Mouse (Mus musculus) neural tube, embryonic 13.5 days (tissue): Measurements from ENCODE around the gene Tlnrd1. TPM values are rescaled to one million over a fixed set of nuclear protein-coding genes. Genes with fewer than 3 reads are reported as not detected.

Experiments
- ATAC-seq: fragments of 200-750 bp; cut with Nextera tagmentation; 2 replicates; pipeline ENCODE4 v1.8.0; 2017; ENCODE audit warnings: low read depth, mild to moderate bottlenecking, moderate TSS enrichment, moderate library complexity
- H3K27ac ChIP-seq: fragments of 300-500 bp; sonication (generic); replicated peaks from 2 replicates; pipeline ENCODE4 v1.5.1; 2015; ENCODE audit warnings: moderate library complexity, mild to moderate bottlenecking, inconsistent platforms
- H3K27me3 ChIP-seq: fragments of 300-500 bp; sonication (generic); 2 replicates; pipeline ENCODE4 v1.6.1; 2015; ENCODE audit warnings: mild to moderate bottlenecking, inconsistent platforms
- H3K36me3 ChIP-seq: fragments of 300-500 bp; sonication (generic); 2 replicates; pipeline ENCODE4 v1.6.1; 2015; ENCODE audit warnings: mild to moderate bottlenecking, inconsistent platforms
- H3K4me1 ChIP-seq: fragments of 300-500 bp; sonication (generic); replicated peaks from 2 replicates; pipeline ENCODE4 v1.6.1; 2015; ENCODE audit warnings: inconsistent platforms
- H3K4me2 ChIP-seq: fragments of 300-500 bp; sonication (generic); 2 replicates; pipeline ENCODE4 v1.6.1; 2015; ENCODE audit warnings: inconsistent platforms, mild to moderate bottlenecking, moderate library complexity
- H3K4me3 ChIP-seq: fragments of 300-500 bp; sonication (generic); 2 replicates; pipeline ENCODE4 v1.5.1; 2015; ENCODE audit warnings: mild to moderate bottlenecking, inconsistent platforms
- H3K9ac ChIP-seq: fragments of 300-500 bp; sonication (generic); 2 replicates; pipeline ENCODE4 v1.6.1; 2015; ENCODE audit warnings: moderate library complexity, mild to moderate bottlenecking, inconsistent platforms
- H3K9me3 ChIP-seq: fragments of 300-500 bp; sonication (generic); 2 replicates; pipeline ENCODE4 v1.6.1; 2016; ENCODE audit warnings: inconsistent platforms
- WGBS: fragments of 180-500 bp; shearing (Covaris S2); methylation state at CpG from one replicate; pipeline ENCODE4 v1.1.7; 2015; 5-methylcytosine and 5-hydroxymethylcytosine counted together
- polyA plus RNA-seq: library from polyadenylated mRNA; unstranded; fragments of >200 nt; fragmentation: Nextera tagmentation; extraction: Ambion mirVana; gene quantifications from 2 replicates; pipeline ENCODE4 v1.2.1, GENCODE M21; 2015

The Tlnrd1 gene
- polyA plus RNA-seq, 1 experiment from 2014 or later, result 11.2 TPM

GRCm38 (mm10) chr7:83882633-83883275 lies 1.4 kb downstream of the Tlnrd1 start:
- peaks cover 63% of the 10 kb centered on the region for H3K4me1 ChIP-seq
- peak overlapping the region; percentile 96 for H3K9ac ChIP-seq
- ATAC-seq, result peak; percentile 21
- no peaks in the 10 kb centered on the region for H3K27me3 ChIP-seq
- H3K4me2 ChIP-seq, result peak overlapping the region; percentile 90
- 0 out of 2 replicates have a peak, but pooled peaks cover 3% of the 10 kb centered on the region for H3K9me3 ChIP-seq
- peaks cover 11% of the 10 kb centered on the region for H3K36me3 ChIP-seq
- 21% methylated on average over 54 of the region's 56 CpGs for WGBS
- peak overlapping the region; percentile 87 for H3K4me3 ChIP-seq
- H3K27ac ChIP-seq, result peak overlapping the region; percentile 95

GRCm38 (mm10) chr7:83882150-83882632 lies 1.9 kb downstream of the Tlnrd1 start:
- H3K27ac ChIP-seq, result peak overlapping the region; percentile 38; the same call in 1 of the 2 replicates
- peaks cover 65% of the 10 kb centered on the region for H3K4me1 ChIP-seq
- H3K9ac ChIP-seq, result peak overlapping the region; percentile 96
- peak overlapping the region; percentile 87 for H3K4me3 ChIP-seq
- H3K27me3 ChIP-seq, result no peaks in the 10 kb centered on the region
- peaks cover 12% of the 10 kb centered on the region for H3K36me3 ChIP-seq
- WGBS, result 89% methylated on average over 35 of the region's 35 CpGs
- 0 out of 2 replicates have a peak, but pooled peaks cover 3% of the 10 kb centered on the region for H3K9me3 ChIP-seq
- peak overlapping the region; percentile 90 for H3K4me2 ChIP-seq
- ATAC-seq, result no peak

GRCm38 (mm10) chr7:83878676-83879448 lies 5.2 kb downstream of the Tlnrd1 start:
- Histone ChIP-seq H3K4me1 (peaks cover 57% of the 10 kb centered on the region), H3K27ac (peak overlapping the region; percentile 46; the same call in 1 of the 2 replicates), H3K36me3 (peaks cover 21% of the 10 kb centered on the region), H3K9me3 (no peaks in the 10 kb centered on the region), H3K4me3 (no peak overlapping the region), H3K4me2 (peak overlapping the region; percentile 35), H3K9ac (0 out of 2 replicates have a peak overlapping the region, but pooled peaks have one; percentile 1), H3K27me3 (no peaks in the 10 kb centered on the region)
- WGBS, result 10% methylated on average over 5 of the region's 5 CpGs
- no peak for ATAC-seq

- Histone ChIP-seq H3K36me3 (peaks cover 16% of the 10 kb centered on the region), H3K9me3 (no peaks in the 10 kb centered on the region), H3K9ac (no peak overlapping the region), H3K4me2 (no peak overlapping the region), H3K4me3 (no peak overlapping the region), H3K27ac (no peak overlapping the region), H3K4me1 (peaks cover 46% of the 10 kb centered on the region), H3K27me3 (no peaks in the 10 kb centered on the region)
- ATAC-seq, result no peak
- 71% methylated on average over 3 of the region's 3 CpGs for WGBS
Observed at GRCm38 (mm10) chr7:83877088-83877487, 7.0 kb downstream of the Tlnrd1 start.

GRCm38 (mm10) chr7:83869839-83870543 lies 14.1 kb downstream of the Tlnrd1 start:
- no peak for ATAC-seq
- H3K9me3 ChIP-seq, result no peaks in the 10 kb centered on the region
- 42% methylated on average over 5 of the region's 5 CpGs for WGBS
- no peak overlapping the region for H3K4me3 ChIP-seq
- H3K9ac ChIP-seq, result no peak overlapping the region
- H3K27ac ChIP-seq, result no peak overlapping the region
- no peak overlapping the region for H3K4me2 ChIP-seq
- H3K36me3 ChIP-seq, result no peaks in the 10 kb centered on the region
- no peaks in the 10 kb centered on the region for H3K27me3 ChIP-seq
- H3K4me1 ChIP-seq, result no peaks in the 10 kb centered on the region

- H3K4me1 ChIP-seq, result no peaks in the 10 kb centered on the region
- H3K36me3 ChIP-seq, result no peaks in the 10 kb centered on the region
- no peak overlapping the region for H3K4me2 ChIP-seq
- no peak overlapping the region for H3K27ac ChIP-seq
- H3K9me3 ChIP-seq, result no peaks in the 10 kb centered on the region
- H3K27me3 ChIP-seq, result no peaks in the 10 kb centered on the region
- 84% methylated on average over 3 of the region's 3 CpGs for WGBS
- ATAC-seq, result no peak
- H3K4me3 ChIP-seq, result no peak overlapping the region
- no peak overlapping the region for H3K9ac ChIP-seq
Observed at GRCm38 (mm10) chr7:83868200-83868599, 15.9 kb downstream of the Tlnrd1 start.

- Histone ChIP-seq H3K27ac (no peak overlapping the region), H3K36me3 (no peaks in the 10 kb centered on the region), H3K27me3 (no peaks in the 10 kb centered on the region), H3K9ac (no peak overlapping the region), H3K4me3 (no peak overlapping the region), H3K4me2 (no peak overlapping the region), H3K9me3 (no peaks in the 10 kb centered on the region), H3K4me1 (no peaks in the 10 kb centered on the region)
- WGBS, result 75% methylated on average over 2 of the region's 2 CpGs
- no peak for ATAC-seq
Observed at GRCm38 (mm10) chr7:83863554-83863953, 20.6 kb downstream of the Tlnrd1 start.

GRCm38 (mm10) chr7:83859378-83860083 lies 24.6 kb downstream of the Tlnrd1 start:
- 63% methylated on average over 4 of the region's 4 CpGs for WGBS
- H3K27me3 ChIP-seq, result no peaks in the 10 kb centered on the region
- no peak for ATAC-seq
- H3K27ac ChIP-seq, result no peak overlapping the region
- no peak overlapping the region for H3K4me3 ChIP-seq
- no peaks in the 10 kb centered on the region for H3K9me3 ChIP-seq
- H3K9ac ChIP-seq, result no peak overlapping the region
- no peak overlapping the region for H3K4me2 ChIP-seq
- no peaks in the 10 kb centered on the region for H3K36me3 ChIP-seq
- no peaks in the 10 kb centered on the region for H3K4me1 ChIP-seq

- H3K4me1 ChIP-seq, result no peaks in the 10 kb centered on the region
- H3K9me3 ChIP-seq, result no peaks in the 10 kb centered on the region
- WGBS, result 94% methylated on average over 3 of the region's 3 CpGs
- ATAC-seq, result no peak
- no peak overlapping the region for H3K4me3 ChIP-seq
- H3K4me2 ChIP-seq, result no peak overlapping the region
- H3K27me3 ChIP-seq, result no peaks in the 10 kb centered on the region
- H3K27ac ChIP-seq, result no peak overlapping the region
- no peak overlapping the region for H3K9ac ChIP-seq
- H3K36me3 ChIP-seq, result no peaks in the 10 kb centered on the region
Observed at GRCm38 (mm10) chr7:83857921-83858320, 26.2 kb downstream of the Tlnrd1 start.

GRCm38 (mm10) chr7:83857208-83857488 lies 27.0 kb downstream of the Tlnrd1 start:
- H3K9ac ChIP-seq, result no peak overlapping the region
- H3K27ac ChIP-seq, result no peak overlapping the region
- no peaks in the 10 kb centered on the region for H3K9me3 ChIP-seq
- ATAC-seq, result no peak
- WGBS, result 92% methylated on average over 2 of the region's 2 CpGs
- no peak overlapping the region for H3K4me2 ChIP-seq
- no peak overlapping the region for H3K4me3 ChIP-seq
- peaks cover 6% of the 10 kb centered on the region; the same call in 1 of the 2 replicates for H3K4me1 ChIP-seq
- H3K27me3 ChIP-seq, result no peaks in the 10 kb centered on the region
- no peaks in the 10 kb centered on the region for H3K36me3 ChIP-seq

- Histone ChIP-seq H3K27me3 (no peaks in the 10 kb centered on the region), H3K27ac (no peak overlapping the region), H3K4me3 (no peak overlapping the region), H3K9me3 (no peaks in the 10 kb centered on the region), H3K9ac (no peak overlapping the region), H3K4me2 (no peak overlapping the region), H3K36me3 (no peaks in the 10 kb centered on the region), H3K4me1 (peaks cover 9% of the 10 kb centered on the region; the same call in 1 of the 2 replicates)
- 83% methylated on average over 9 of the region's 9 CpGs for WGBS
- no peak for ATAC-seq
Observed at GRCm38 (mm10) chr7:83856353-83857207, 27.5 kb downstream of the Tlnrd1 start.
